Mouse (Mus musculus) heart, postnatal 0 days (tissue): ENCODE measurements at regions not wholly inside any gene's neighbourhood (a gene's known extent, or its start where the extent isn't known, plus 50 kb on each side); places are given as distances from the start of the nearest gene placed in this dataset.

Source experiments
- CTCF ChIP-seq: IDR thresholded peaks from 2 replicates; pipeline ENCODE4 v1.5.1; 2016; ENCODE audit warnings: antibody characterized with exemption, control low read depth, low read depth
- EP300 ChIP-seq: IDR thresholded peaks from 2 replicates; pipeline ENCODE4 v1.6.1; 2016; ENCODE audit warnings: antibody characterized with exemption, low read depth

GRCm38 (mm10) chr8:127885211-127885610, 473.2 kb upstream of the Nrp1 start:
- TF ChIP-seq CTCF (no peak), EP300 (no peak)
